Mouse (Mus musculus) cerebellum, adult 8-10 months (tissue): Measurements from ENCODE around the gene Hand1.
"Not testable (repeated sequence)": the region's sequence is repeated elsewhere in the genome, so short reads cannot be mapped to it uniquely, and the experiment has no call there.

ENCODE experiments used
- DNase-seq: peaks from one replicate; pipeline ENCODE4 v3.0.0; 2022

The Hand1 gene

GRCm38 (mm10) chr11:57833296-57833977 is 819 bp upstream of the Hand1 start:
- DNase-seq, result no peak

GRCm38 (mm10) chr11:57831861-57832260 is 757 bp downstream of the Hand1 start:
- DNase-seq, result no peak

- no peak for DNase-seq
Measured at GRCm38 (mm10) chr11:57831281-57831781, 1.3 kb downstream of the Hand1 start.

GRCm38 (mm10) chr11:57829871-57830775 is 2.5 kb downstream of the Hand1 start:
- DNase-seq, result no peak

GRCm38 (mm10) chr11:57828955-57829870 is 3.4 kb downstream of the Hand1 start:
- no peak for DNase-seq

GRCm38 (mm10) chr11:57827915-57828545 is 4.6 kb downstream of the Hand1 start:
- DNase-seq, result no peak

- DNase-seq, result no peak
Measured at GRCm38 (mm10) chr11:57827048-57827914, 5.3 kb downstream of the Hand1 start.

GRCm38 (mm10) chr11:57825234-57825633 is 7.4 kb downstream of the Hand1 start:
- not testable (repeated sequence) for DNase-seq

- no peak for DNase-seq
Measured at GRCm38 (mm10) chr11:57823714-57824113, 8.9 kb downstream of the Hand1 start.

- DNase-seq, result not testable (repeated sequence)
Measured at GRCm38 (mm10) chr11:57823159-57823558, 9.5 kb downstream of the Hand1 start.

- peak; percentile 50 for DNase-seq
Measured at GRCm38 (mm10) chr11:57819999-57820581, 12.5 kb downstream of the Hand1 start.

GRCm38 (mm10) chr11:57818189-57818588 is 14.4 kb downstream of the Hand1 start:
- no peak for DNase-seq

- no peak for DNase-seq
Measured at GRCm38 (mm10) chr11:57813641-57814040, 19.0 kb downstream of the Hand1 start.

- DNase-seq, result no peak
Measured at GRCm38 (mm10) chr11:57812212-57812611, 20.4 kb downstream of the Hand1 start.

- DNase-seq, result no peak
Measured at GRCm38 (mm10) chr11:57811006-57811405, 21.6 kb downstream of the Hand1 start.

- DNase-seq, result no peak
Measured at GRCm38 (mm10) chr11:57809732-57810098, 22.9 kb downstream of the Hand1 start.

GRCm38 (mm10) chr11:57809017-57809731 is 23.4 kb downstream of the Hand1 start:
- no peak for DNase-seq

- no peak for DNase-seq
Measured at GRCm38 (mm10) chr11:57805047-57805446, 27.6 kb downstream of the Hand1 start.

GRCm38 (mm10) chr11:57802511-57802870 is 30.1 kb downstream of the Hand1 start:
- peak; percentile 19 for DNase-seq
